14 mouse cellular contexts compared by ENCODE assay signal in the genomic region with DNA sequence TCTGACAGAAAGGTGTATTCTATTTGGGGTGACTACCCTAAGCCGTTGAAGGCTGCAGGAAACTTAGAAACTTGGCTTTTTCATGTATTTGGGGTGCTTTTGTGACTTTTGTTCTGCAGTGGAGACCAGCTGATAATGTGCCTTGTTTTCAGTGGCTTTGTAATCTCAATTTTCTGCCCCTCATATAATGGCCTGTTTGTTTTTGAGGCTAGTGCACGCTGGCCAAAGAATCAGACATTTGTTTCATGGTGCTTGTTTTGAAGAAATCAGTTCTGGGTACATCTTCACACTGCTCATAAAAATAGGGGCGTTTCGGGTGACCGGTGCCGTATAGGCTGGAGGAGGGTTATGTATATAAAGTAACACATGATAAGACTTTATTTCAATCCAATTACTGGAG. TPM values are rescaled to one million over a fixed set of nuclear protein-coding genes. Genes with fewer than 3 reads are reported as not detected.
DNase-seq lines count a peak whose midpoint lies in the region; ATAC-seq lines count a peak whose summit lies in the region.
"Had no signal": no experiment of that assay in that cellular context is flagged by ENCODE, and none has a peak within 500 bp of the region (broad histone marks: within the 10 kb centered on the region; RNA-seq: fewer than 3 reads in every experiment).

No protein-coding gene starts in this region.

- 62% methylated on average over 6 of the region's 6 CpGs for WGBS in heart, embryonic 10.5 days
- 52% methylated on average over 6 of the region's 6 CpGs for WGBS in lung, embryonic 16.5 days
- WGBS in intestine, embryonic 15.5 days = 52% methylated on average over 6 of the region's 6 CpGs
- WGBS in stomach, embryonic 16.5 days = 64% methylated on average over 6 of the region's 6 CpGs

- no peak for DNase-seq in heart, embryonic 10.5 days (ENCODE audit: low spot score)
- DNase-seq in heart, adult 18-20 months = no peak
- DNase-seq in lung, postnatal 36 days = no peak
- no peak for DNase-seq in left cerebral cortex, adult 9 months (ENCODE audit: low spot score in 2 of 2)
- no peak for DNase-seq in layer of hippocampus, postnatal 36 days
- DNase-seq: cerebellum, adult 9-10 months; thymus, postnatal 36 days had no signal

- peak overlapping the region; percentile 88 for H3K27ac ChIP-seq in heart, embryonic 10.5 days
- H3K27ac ChIP-seq in lung, embryonic 16.5 days (ENCODE audit: low read length) = peak overlapping the region; percentile 85
- peak overlapping the region; percentile 70 for H3K27ac ChIP-seq in intestine, embryonic 15.5 days
- peak overlapping the region; percentile 94 for H3K27ac ChIP-seq in stomach, embryonic 16.5 days (ENCODE audit: low read length)
- H3K27ac ChIP-seq: hindbrain, embryonic 14.5 days; liver, embryonic 14.5 days; midbrain, embryonic 12.5 days had no signal

- H3K4me3 ChIP-seq in heart, embryonic 10.5 days = no peak overlapping the region
- no peak overlapping the region for H3K4me3 ChIP-seq in lung, embryonic 16.5 days (ENCODE audit: low read length)
- H3K4me3 ChIP-seq in intestine, embryonic 15.5 days (replicated peaks) = no peak overlapping the region
- 0 out of 2 replicates have a peak overlapping the region, but pooled peaks have one; percentile 10 for H3K4me3 ChIP-seq in stomach, embryonic 16.5 days (replicated peaks; ENCODE audit: low read length)
- H3K4me3 ChIP-seq: midbrain, embryonic 12.5 days had no signal

- no peaks in the 10 kb centered on the region for H3K27me3 ChIP-seq in heart, embryonic 10.5 days (ENCODE audit: insufficient read depth, poor library complexity, severe bottlenecking)
- H3K27me3 ChIP-seq in lung, embryonic 16.5 days (ENCODE audit: control insufficient read depth, insufficient read depth, low read depth, low read length) = no peaks in the 10 kb centered on the region
- H3K27me3 ChIP-seq in intestine, embryonic 15.5 days (replicated peaks) = no peaks in the 10 kb centered on the region
- no peaks in the 10 kb centered on the region for H3K27me3 ChIP-seq in stomach, embryonic 16.5 days (ENCODE audit: control insufficient read depth, insufficient read depth, low read length)
- H3K27me3 ChIP-seq: midbrain, embryonic 12.5 days; Patski had no signal

- H3K9me3 ChIP-seq in heart, embryonic 10.5 days = no peaks in the 10 kb centered on the region
- H3K9me3 ChIP-seq in lung, embryonic 16.5 days (ENCODE audit: control insufficient read depth, low read length) = no peaks in the 10 kb centered on the region
- no peaks in the 10 kb centered on the region for H3K9me3 ChIP-seq in intestine, embryonic 15.5 days
- H3K9me3 ChIP-seq in stomach, embryonic 16.5 days (replicated peaks; ENCODE audit: control insufficient read depth, low read length) = no peaks in the 10 kb centered on the region
- H3K9me3 ChIP-seq: midbrain, embryonic 12.5 days had no signal

- 0 out of 2 replicates have a peak overlapping the region, but pooled peaks have one; percentile 17 for H3K9ac ChIP-seq in lung, embryonic 16.5 days (ENCODE audit: low read length)
- H3K9ac ChIP-seq in intestine, embryonic 15.5 days = 0 out of 2 replicates have a peak overlapping the region, but pooled peaks have one; percentile 8
- peak overlapping the region; percentile 59 for H3K9ac ChIP-seq in stomach, embryonic 16.5 days (ENCODE audit: low read length)
- H3K9ac ChIP-seq: hindbrain, embryonic 14.5 days; liver, embryonic 14.5 days; midbrain, embryonic 12.5 days had no signal

- ATAC-seq in lung, embryonic 16.5 days (ENCODE audit: low read depth) = no peak
- no peak for ATAC-seq in intestine, embryonic 15.5 days
- no peak for ATAC-seq in stomach, embryonic 16.5 days (ENCODE audit: insufficient read depth, low FRiP score)
- ATAC-seq: Patski had no signal

- H3K4me1 ChIP-seq in heart, embryonic 10.5 days = peaks cover 76% of the 10 kb centered on the region
- peaks cover 70% of the 10 kb centered on the region for H3K4me1 ChIP-seq in lung, embryonic 16.5 days (replicated peaks; ENCODE audit: control insufficient read depth, insufficient read depth, low read length)
- peaks cover 55% of the 10 kb centered on the region for H3K4me1 ChIP-seq in intestine, embryonic 15.5 days (replicated peaks)
- H3K4me1 ChIP-seq in stomach, embryonic 16.5 days (ENCODE audit: control insufficient read depth, insufficient read depth, low read length) = peaks cover 65% of the 10 kb centered on the region

- 0 out of 2 replicates have a peak, but pooled peaks cover 6% of the 10 kb centered on the region for H3K36me3 ChIP-seq in heart, embryonic 10.5 days
- 0 out of 2 replicates have a peak, but pooled peaks cover 4% of the 10 kb centered on the region for H3K36me3 ChIP-seq in lung, embryonic 16.5 days (ENCODE audit: control insufficient read depth, insufficient read depth, low read length)
- no peaks in the 10 kb centered on the region for H3K36me3 ChIP-seq in intestine, embryonic 15.5 days
- no peaks in the 10 kb centered on the region for H3K36me3 ChIP-seq in stomach, embryonic 16.5 days (ENCODE audit: control insufficient read depth, insufficient read depth, low read length)
- H3K36me3 ChIP-seq: midbrain, embryonic 12.5 days had no signal

- H3K4me2 ChIP-seq in lung, embryonic 16.5 days (ENCODE audit: low read depth, low read length) = peak overlapping the region; percentile 39
- H3K4me2 ChIP-seq in intestine, embryonic 15.5 days (replicated peaks) = peak overlapping the region; percentile 48
- H3K4me2 ChIP-seq in stomach, embryonic 16.5 days (ENCODE audit: low read depth, low read length) = peak overlapping the region; percentile 39
- H3K4me2 ChIP-seq: hindbrain, embryonic 14.5 days; midbrain, embryonic 12.5 days had no signal

RNA-seq across cellular contexts. Expression of a gene that starts 22.4 kb away (rescaled TPM):
- 71.5 and 91.4 TPM in 2 replicates for polyA plus RNA-seq in heart, embryonic 10.5 days (2016; fragmentation: Nextera tagmentation; extraction: Ambion mirVana)
- total RNA-seq in heart, adult 18-20 months (2021) = 100 to 1,000 TPM; 218 to 240 TPM
- polyA plus RNA-seq in lung, embryonic 16.5 days (2015; fragmentation: Nextera tagmentation; extraction: Ambion mirVana) = 162 and 164 TPM in 2 replicates
- 105 and 111 TPM in 2 replicates for polyA plus RNA-seq in intestine, embryonic 15.5 days (2015; fragmentation: Nextera tagmentation; extraction: Ambion mirVana)
- 131 and 136 TPM in 2 replicates for polyA plus RNA-seq in stomach, embryonic 16.5 days (2015; fragmentation: Nextera tagmentation; extraction: Ambion mirVana)
- 100 to 1,000 TPM; 249 TPM for total RNA-seq in layer of hippocampus, postnatal 36 days (2021)

Comparison
In these comparisons a context has a peak if more than half of its experiments do, and no peak if none do; other contexts are left out.
1. H3K9ac ChIP-seq: peak in every context shown above with its lines; median percentile 59 in stomach, embryonic 16.5 days; 17 in lung, embryonic 16.5 days; 8 in intestine, embryonic 15.5 days.